Mouse (Mus musculus) liver, embryonic 15.5 days (tissue): ENCODE measurements at regions not wholly inside any gene's neighbourhood (a gene's known extent, or its start where the extent isn't known, plus 50 kb on each side); places are given as distances from the start of the nearest gene placed in this dataset.

Experiments
- ATAC-seq: fragments of 200-750 bp; cut with Nextera tagmentation; 2 replicates; pipeline ENCODE4 v1.8.0; 2017; ENCODE audit warnings: moderate number of reproducible peaks, mild to moderate bottlenecking, moderate library complexity; ENCODE audit not compliant: insufficient read depth
- H3K27ac ChIP-seq: fragments of 300-500 bp; sonication (generic); replicated peaks from 2 replicates; pipeline ENCODE4 v1.5.1; 2015; ENCODE audit warnings: mild to moderate bottlenecking, inconsistent platforms
- H3K27me3 ChIP-seq: fragments of 300-500 bp; sonication (generic); 2 replicates; pipeline ENCODE4 v1.6.1; 2015; ENCODE audit warnings: mild to moderate bottlenecking, inconsistent platforms
- H3K36me3 ChIP-seq: fragments of 300-500 bp; sonication (generic); replicated peaks from 2 replicates; pipeline ENCODE4 v1.6.1; 2015; ENCODE audit warnings: moderate library complexity, mild to moderate bottlenecking, inconsistent platforms
- H3K4me1 ChIP-seq: fragments of 300-500 bp; sonication (generic); replicated peaks from 2 replicates; pipeline ENCODE4 v1.6.1; 2015; ENCODE audit warnings: inconsistent platforms
- H3K4me2 ChIP-seq: fragments of 300-500 bp; sonication (generic); 2 replicates; pipeline ENCODE4 v1.6.1; 2015; ENCODE audit warnings: moderate library complexity, mild to moderate bottlenecking, inconsistent platforms
- H3K4me3 ChIP-seq: fragments of 300-500 bp; sonication (generic); replicated peaks from 2 replicates; pipeline ENCODE4 v1.5.1; 2015; ENCODE audit warnings: mild to moderate bottlenecking, inconsistent platforms
- H3K9ac ChIP-seq: fragments of 300-500 bp; sonication (generic); 2 replicates; pipeline ENCODE4 v1.6.1; 2015; ENCODE audit warnings: moderate library complexity, mild to moderate bottlenecking, inconsistent platforms
- H3K9me3 ChIP-seq: fragments of 300-500 bp; sonication (generic); replicated peaks from 2 replicates; pipeline ENCODE4 v1.6.1; 2016; ENCODE audit warnings: inconsistent platforms
- WGBS: fragments of 180-500 bp; shearing (Covaris S2); methylation state at CpG from one replicate; pipeline ENCODE4 v1.1.7; 2015; ENCODE audit warnings: mixed read lengths; ENCODE audit not compliant: insufficient replicate concordance; 5-methylcytosine and 5-hydroxymethylcytosine counted together

DNA sequence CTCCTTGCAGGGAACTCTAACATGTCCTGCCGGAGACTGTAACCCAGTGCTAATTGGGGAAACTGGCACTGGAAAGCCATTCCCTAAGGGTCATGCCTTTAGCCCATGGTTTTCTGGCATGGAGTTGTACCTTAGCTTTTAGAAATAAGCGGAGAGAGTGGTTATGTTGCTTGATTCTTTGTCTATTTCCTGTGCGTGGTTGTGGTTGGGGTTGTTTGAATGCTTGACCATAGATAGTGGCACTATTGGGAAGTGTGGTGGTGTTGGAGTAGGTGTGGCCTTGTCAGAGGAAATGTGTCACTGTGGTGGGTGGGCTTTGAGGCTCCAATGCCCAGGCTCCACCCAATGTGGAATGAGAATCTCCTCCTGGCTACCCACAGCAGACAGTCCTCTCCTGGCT, 289.2 kb upstream of the Chd6 start:
- Histone ChIP-seq H3K36me3 (no peaks in the 10 kb centered on the region), H3K9me3 (no peaks in the 10 kb centered on the region), H3K4me1 (no peaks in the 10 kb centered on the region), H3K4me2 (no peak overlapping the region), H3K9ac (no peak overlapping the region), H3K4me3 (no peak overlapping the region), H3K27ac (no peak overlapping the region), H3K27me3 (no peaks in the 10 kb centered on the region)
- ATAC-seq: no peak
- 34% methylated on average over 3 of the region's 3 CpGs for WGBS

DNA sequence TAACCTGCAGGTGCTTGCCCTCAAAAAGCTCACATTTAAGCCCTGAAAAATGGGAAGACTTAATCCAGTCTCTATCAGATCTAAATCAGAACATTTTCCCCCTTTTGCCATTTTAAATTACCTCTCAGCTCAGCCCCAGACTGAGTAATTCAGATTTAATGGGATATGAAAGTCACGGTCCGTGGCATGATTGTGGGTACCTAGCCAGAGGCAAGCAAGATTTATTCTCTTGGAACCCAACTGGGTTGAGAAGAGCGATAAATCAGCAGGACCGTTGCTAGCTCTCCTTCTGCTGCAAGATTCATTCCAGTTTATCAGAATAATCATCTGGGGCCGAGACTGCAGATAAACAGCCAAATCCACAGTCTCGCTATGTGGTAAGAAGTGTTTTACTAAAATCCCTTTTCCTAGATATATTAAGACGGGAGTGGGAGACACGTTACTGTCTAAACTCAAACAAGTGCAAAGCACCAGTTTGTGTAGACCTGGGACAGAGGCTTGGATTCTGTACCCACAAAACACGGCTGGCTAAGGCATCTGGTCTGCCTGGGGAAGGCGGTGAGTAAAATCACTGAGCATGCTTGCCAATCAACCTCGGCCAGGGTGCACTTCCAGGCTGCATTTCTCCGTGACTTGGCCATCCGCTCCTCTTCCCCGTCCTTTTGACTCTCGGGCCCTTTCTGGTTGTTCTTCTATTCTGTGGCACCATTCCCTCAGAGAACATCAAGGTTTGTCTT, 282.2 kb upstream of the Chd6 start:
- WGBS: 69% methylated on average over 15 of the region's 15 CpGs
- Histone ChIP-seq H3K27me3 (no peaks in the 10 kb centered on the region), H3K4me3 (no peak overlapping the region), H3K9me3 (no peaks in the 10 kb centered on the region), H3K4me2 (no peak overlapping the region), H3K4me1 (no peaks in the 10 kb centered on the region), H3K9ac (no peak overlapping the region), H3K27ac (no peak overlapping the region), H3K36me3 (no peaks in the 10 kb centered on the region)
- no peak for ATAC-seq

GRCm38 (mm10) chr2:161389318-161389835, 280.5 kb upstream of the Chd6 start:
- no peak for ATAC-seq
- no peak overlapping the region for H3K27ac ChIP-seq
- WGBS: 58% methylated on average over 5 of the region's 5 CpGs
- no peaks in the 10 kb centered on the region for H3K27me3 ChIP-seq
- H3K36me3 ChIP-seq: no peaks in the 10 kb centered on the region
- no peak overlapping the region for H3K4me2 ChIP-seq
- no peaks in the 10 kb centered on the region for H3K9me3 ChIP-seq
- no peak overlapping the region for H3K4me3 ChIP-seq
- no peak overlapping the region for H3K9ac ChIP-seq
- H3K4me1 ChIP-seq: no peaks in the 10 kb centered on the region

- H3K9ac ChIP-seq: no peak overlapping the region
- no peaks in the 10 kb centered on the region for H3K36me3 ChIP-seq
- H3K9me3 ChIP-seq: no peaks in the 10 kb centered on the region
- 64% methylated on average over 6 of the region's 6 CpGs for WGBS
- H3K27me3 ChIP-seq: no peaks in the 10 kb centered on the region
- no peak overlapping the region for H3K27ac ChIP-seq
- H3K4me3 ChIP-seq: no peak overlapping the region
- no peaks in the 10 kb centered on the region for H3K4me1 ChIP-seq
- H3K4me2 ChIP-seq: no peak overlapping the region
- no peak for ATAC-seq
Measured at GRCm38 (mm10) chr2:161387054-161387453, 278.2 kb upstream of the Chd6 start.

DNA sequence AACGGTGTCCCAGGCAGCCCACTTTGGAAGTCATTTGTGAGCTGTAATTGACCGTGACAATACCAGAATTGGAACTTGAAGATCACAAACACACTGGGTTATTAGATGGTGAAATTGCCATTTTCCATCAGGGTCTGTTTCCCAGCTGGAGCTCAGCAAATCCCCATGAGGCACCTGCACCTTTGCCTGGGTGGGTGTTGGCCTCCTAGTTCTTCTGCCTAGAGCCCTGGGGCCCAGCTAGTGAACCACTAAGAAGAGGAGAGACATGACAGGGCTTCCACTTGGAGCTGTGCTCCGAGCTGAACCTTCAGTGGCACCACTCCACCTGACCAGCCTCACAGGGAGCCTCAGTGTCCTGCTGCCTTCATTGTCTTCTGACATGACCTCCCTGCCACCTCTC, 273.5 kb upstream of the Chd6 start:
- Histone ChIP-seq H3K27me3 (no peaks in the 10 kb centered on the region), H3K36me3 (no peaks in the 10 kb centered on the region), H3K4me3 (no peak overlapping the region), H3K9me3 (no peaks in the 10 kb centered on the region), H3K4me2 (no peak overlapping the region), H3K4me1 (0 out of 2 replicates have a peak, but pooled peaks cover 5% of the 10 kb centered on the region), H3K9ac (no peak overlapping the region), H3K27ac (no peak overlapping the region)
- WGBS: 55% methylated on average over 3 of the region's 3 CpGs
- ATAC-seq: no peak

- H3K36me3 ChIP-seq: no peaks in the 10 kb centered on the region
- no peaks in the 10 kb centered on the region for H3K27me3 ChIP-seq
- 58% methylated on average over 4 of the region's 4 CpGs for WGBS
- H3K27ac ChIP-seq: no peak overlapping the region
- H3K4me2 ChIP-seq: no peak overlapping the region
- no peak overlapping the region for H3K9ac ChIP-seq
- no peaks in the 10 kb centered on the region for H3K9me3 ChIP-seq
- ATAC-seq: peak; percentile 44
- H3K4me3 ChIP-seq: no peak overlapping the region
- H3K4me1 ChIP-seq: 0 out of 2 replicates have a peak, but pooled peaks cover 5% of the 10 kb centered on the region
Measured at GRCm38 (mm10) chr2:161378313-161378712, 269.4 kb upstream of the Chd6 start.

DNA sequence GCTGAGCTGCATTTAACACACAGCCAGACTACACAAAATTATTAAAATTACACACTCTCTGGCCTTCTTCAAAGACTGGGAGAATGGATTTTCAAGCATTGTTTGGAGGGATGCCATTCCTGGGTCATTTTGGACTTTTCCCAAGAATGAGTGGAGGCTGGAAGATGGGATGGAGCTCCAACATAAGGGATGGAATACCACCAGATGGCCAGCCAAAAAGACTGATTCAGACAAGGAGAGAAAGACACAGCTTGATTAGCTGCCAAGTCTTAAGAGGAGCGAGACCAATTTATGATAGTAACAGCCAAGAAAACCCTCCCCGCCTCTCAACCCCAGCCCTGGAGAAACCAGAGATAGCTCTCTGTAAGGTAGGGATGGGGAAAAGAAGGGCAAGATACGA, 253.4 kb upstream of the Chd6 start:
- Histone ChIP-seq H3K4me3 (no peak overlapping the region), H3K4me1 (no peaks in the 10 kb centered on the region), H3K36me3 (no peaks in the 10 kb centered on the region), H3K27me3 (no peaks in the 10 kb centered on the region), H3K27ac (no peak overlapping the region), H3K9me3 (no peaks in the 10 kb centered on the region), H3K4me2 (no peak overlapping the region), H3K9ac (no peak overlapping the region)
- WGBS: 51% methylated on average over 3 of the region's 3 CpGs
- ATAC-seq: no peak

DNA sequence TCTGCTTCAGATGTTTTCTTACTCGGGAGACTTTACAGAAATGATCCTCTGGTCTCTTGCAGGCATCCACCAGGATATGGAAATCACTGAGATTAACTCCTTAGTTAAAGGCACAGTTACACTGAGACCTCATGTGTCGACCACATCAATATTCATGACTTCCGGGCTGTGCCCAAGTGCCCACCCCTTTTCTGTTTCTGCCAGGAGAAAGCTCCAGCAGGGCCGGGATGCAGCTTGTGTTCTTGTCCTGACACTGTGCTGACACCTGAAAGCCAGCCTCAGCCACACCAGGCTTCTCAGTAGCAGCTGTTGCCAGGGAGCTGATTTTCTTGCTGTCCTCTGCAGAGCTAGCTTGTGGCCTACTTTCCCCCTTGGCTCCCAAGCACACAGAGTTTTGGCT, 240.2 kb upstream of the Chd6 start:
- Histone ChIP-seq H3K36me3 (no peaks in the 10 kb centered on the region), H3K27me3 (no peaks in the 10 kb centered on the region), H3K9ac (no peak overlapping the region), H3K4me1 (no peaks in the 10 kb centered on the region), H3K4me3 (no peak overlapping the region), H3K9me3 (no peaks in the 10 kb centered on the region), H3K4me2 (no peak overlapping the region), H3K27ac (no peak overlapping the region)
- 39% methylated on average over 4 of the region's 4 CpGs for WGBS
- no peak for ATAC-seq

DNA sequence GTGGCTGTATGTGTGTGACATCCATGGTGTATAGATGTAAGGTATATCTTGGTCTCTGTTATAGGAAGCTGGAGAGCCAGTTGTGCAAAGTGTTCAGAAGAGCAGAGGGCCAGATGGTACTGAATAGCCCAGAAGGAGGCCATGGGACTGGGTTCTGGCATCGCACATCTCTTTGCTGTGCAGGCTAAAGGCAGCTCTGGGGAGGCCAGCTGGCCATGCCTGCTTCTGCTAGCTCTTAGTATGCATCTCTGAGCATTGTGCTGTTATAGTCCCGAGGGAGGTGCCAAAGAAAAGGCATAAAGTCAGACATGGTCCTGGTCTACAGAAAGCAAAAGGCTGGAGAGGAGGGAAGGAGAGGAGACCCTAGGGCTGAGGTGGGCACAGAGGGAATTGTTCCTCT, 235.1 kb upstream of the Chd6 start:
- Histone ChIP-seq H3K9me3 (no peaks in the 10 kb centered on the region), H3K4me3 (no peak overlapping the region), H3K27me3 (no peaks in the 10 kb centered on the region; the same call in 1 of the 2 replicates), H3K4me2 (no peak overlapping the region), H3K27ac (no peak overlapping the region), H3K9ac (no peak overlapping the region), H3K4me1 (peaks cover 9% of the 10 kb centered on the region), H3K36me3 (no peaks in the 10 kb centered on the region)
- WGBS: 60% methylated on average over 2 of the region's 2 CpGs
- ATAC-seq: no peak

DNA sequence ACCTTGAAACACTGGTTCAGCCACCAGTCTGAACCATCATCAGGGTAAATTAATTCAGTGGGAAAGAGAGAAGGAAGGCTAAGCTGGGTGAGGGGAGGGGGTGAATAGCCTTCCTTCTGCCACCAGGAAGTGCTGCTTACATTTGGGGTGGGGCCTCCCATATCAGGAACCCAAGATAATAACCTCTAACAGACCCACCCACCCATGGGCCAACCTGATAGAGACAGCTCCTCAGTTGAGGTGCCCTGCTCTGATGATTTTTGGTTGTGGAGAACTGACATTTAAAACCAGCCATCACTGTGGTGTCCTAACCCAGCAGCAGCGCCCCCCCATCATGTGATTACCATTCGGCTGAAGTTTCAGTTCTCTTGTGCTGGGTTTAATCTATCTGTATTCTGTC, 233.8 kb upstream of the Chd6 start:
- Histone ChIP-seq H3K27me3 (no peaks in the 10 kb centered on the region; the same call in 1 of the 2 replicates), H3K4me3 (no peak overlapping the region), H3K27ac (no peak overlapping the region), H3K4me1 (peaks cover 9% of the 10 kb centered on the region), H3K4me2 (peak overlapping the region; percentile 39), H3K36me3 (no peaks in the 10 kb centered on the region), H3K9ac (no peak overlapping the region), H3K9me3 (no peaks in the 10 kb centered on the region)
- peak; percentile 71 for ATAC-seq
- 42% methylated on average over 2 of the region's 2 CpGs for WGBS

- H3K9ac ChIP-seq: no peak overlapping the region
- H3K4me3 ChIP-seq: peak overlapping the region; percentile 26
- peak overlapping the region; percentile 39 for H3K4me2 ChIP-seq
- no peaks in the 10 kb centered on the region for H3K9me3 ChIP-seq
- peaks cover 9% of the 10 kb centered on the region for H3K4me1 ChIP-seq
- H3K27ac ChIP-seq: peak overlapping the region; percentile 34; the same call in 1 of the 2 replicates
- peak; percentile 76 for ATAC-seq
- H3K36me3 ChIP-seq: no peaks in the 10 kb centered on the region
- no peaks in the 10 kb centered on the region; the same call in 1 of the 2 replicates for H3K27me3 ChIP-seq
- WGBS: 9% methylated on average over 11 of the region's 11 CpGs
Measured at GRCm38 (mm10) chr2:161341368-161341891, 232.6 kb upstream of the Chd6 start.
